Mouse (Mus musculus): ENCODE results near the gene Zscan21.

- TF ChIP-seq POLR2A (IDR thresholded peaks at IDR 0.05; ENCODE audit: borderline replicate concordance, low read depth, low read length) (no peak), CTCF (IDR thresholded peaks at IDR 0.05; ENCODE audit: low read depth, low read length) (no peak)
Measured at GRCm38 (mm10) chr5:138080456-138080855, 36.2 kb upstream of the Zscan21 start.

Measured in bone marrow macrophage, adult 2 months (primary cell).